Comparison of ENCODE assay signal across 19 mouse cellular contexts in the genomic region with DNA sequence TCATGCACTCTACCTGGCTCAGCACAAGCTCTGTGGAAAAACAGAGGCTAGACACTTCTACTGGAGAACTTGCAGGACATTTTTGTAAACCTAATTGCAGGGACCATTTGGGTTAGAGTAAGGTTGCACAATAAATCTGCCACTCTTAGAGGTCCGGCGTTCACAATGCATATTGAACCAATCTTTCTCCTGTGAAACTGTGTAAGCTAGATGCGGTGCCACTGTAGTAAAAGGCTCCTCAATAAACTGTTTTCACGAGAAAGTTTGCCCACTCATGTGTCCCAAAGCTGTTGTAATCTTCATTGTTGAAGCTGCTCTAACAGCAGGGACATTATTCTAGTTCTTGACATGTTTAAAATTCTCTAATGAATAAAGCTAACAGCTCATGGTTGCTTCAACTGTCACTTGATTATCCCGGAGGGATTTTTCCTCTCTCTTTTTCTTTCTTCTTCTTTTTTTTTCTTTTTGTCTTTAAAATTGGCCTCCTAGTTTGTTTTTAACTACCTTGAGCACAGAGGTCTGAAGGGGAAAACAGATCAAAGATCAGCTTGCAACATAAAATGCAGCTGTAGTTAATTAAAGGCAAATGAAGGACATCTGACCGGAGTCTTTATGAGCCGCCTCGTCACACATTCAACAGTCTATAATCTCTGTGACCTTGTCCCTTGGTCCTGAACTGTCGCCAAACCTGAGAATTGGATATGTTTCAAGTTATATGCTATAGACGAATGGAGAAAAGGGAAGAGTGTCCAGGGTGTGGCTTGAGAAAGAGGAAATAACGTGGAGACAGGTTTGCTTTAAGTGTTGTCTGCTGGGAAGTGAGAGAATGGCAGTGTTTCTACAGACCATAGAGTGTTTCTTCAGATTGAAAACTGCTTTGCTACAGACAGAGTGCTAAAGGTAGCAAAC.
DNase-seq lines count a peak whose midpoint lies in the region; ATAC-seq and TF ChIP-seq lines count a peak whose summit lies in the region.
"Had no signal": no experiment of that assay in that cellular context is flagged by ENCODE, and none has a peak within 500 bp of the region (broad histone marks: within the 10 kb centered on the region; RNA-seq: fewer than 3 reads in every experiment).

No protein-coding gene starts in this region.

- H3K9ac ChIP-seq in kidney, embryonic 15.5 days, result no peak overlapping the region
- H3K9ac ChIP-seq in kidney, embryonic 16.5 days (replicated peaks; ENCODE audit: low read length), result no peak overlapping the region
- H3K9ac ChIP-seq in limb, embryonic 12.5 days (replicated peaks), result no peak overlapping the region
- no peak overlapping the region for H3K9ac ChIP-seq in lung, postnatal 0 days (replicated peaks; ENCODE audit: low read depth)
- H3K9ac ChIP-seq: midbrain, embryonic 15.5 days had no signal

- 0 out of 2 replicates have a peak, but pooled peaks cover 2% of the 10 kb centered on the region for H3K4me1 ChIP-seq in kidney, embryonic 15.5 days
- no peaks in the 10 kb centered on the region for H3K4me1 ChIP-seq in kidney, embryonic 16.5 days (ENCODE audit: insufficient read depth, low read length)
- H3K4me1 ChIP-seq in limb, embryonic 12.5 days (replicated peaks), result peaks cover 25% of the 10 kb centered on the region
- no peaks in the 10 kb centered on the region for H3K4me1 ChIP-seq in lung, postnatal 0 days (ENCODE audit: insufficient read depth, low read depth, low read length)
- H3K4me1 ChIP-seq: megakaryocyte, embryonic 14.5 days; midbrain, embryonic 15.5 days had no signal

- H3K27ac ChIP-seq in kidney, embryonic 15.5 days, result no peak overlapping the region
- no peak overlapping the region for H3K27ac ChIP-seq in kidney, embryonic 16.5 days (ENCODE audit: low read length)
- H3K27ac ChIP-seq in limb, embryonic 12.5 days, result peak overlapping the region; percentile 31; the same call in 1 of the 2 replicates
- H3K27ac ChIP-seq in lung, postnatal 0 days (ENCODE audit: low read length), result no peak overlapping the region
- H3K27ac ChIP-seq: midbrain, embryonic 15.5 days had no signal

- no peak for TF ChIP-seq CTCF in lung, postnatal 0 days (IDR thresholded peaks at IDR 0.05)

- peaks cover 15% of the 10 kb centered on the region for H3K27me3 ChIP-seq in kidney, embryonic 15.5 days
- H3K27me3 ChIP-seq in kidney, embryonic 16.5 days (ENCODE audit: insufficient read depth, low read length), result peaks cover 8% of the 10 kb centered on the region
- H3K27me3 ChIP-seq in limb, embryonic 12.5 days, result peaks cover 14% of the 10 kb centered on the region
- no peaks in the 10 kb centered on the region for H3K27me3 ChIP-seq in lung, postnatal 0 days (replicated peaks; ENCODE audit: insufficient read depth, low read length)
- H3K27me3 ChIP-seq: megakaryocyte, embryonic 14.5 days had no signal

- 15% methylated on average over 11 of the region's 11 CpGs for WGBS in kidney, embryonic 15.5 days
- whole genome bisulfite sequencing in kidney, embryonic 16.5 days, result 21% methylated on average over 11 of the region's 11 CpGs
- WGBS in limb, embryonic 12.5 days, result 9% methylated on average over 11 of the region's 11 CpGs
- WGBS in lung, postnatal 0 days, result 50% methylated on average over 11 of the region's 11 CpGs

- no peak for ATAC-seq in kidney, embryonic 15.5 days (replicated peaks; ENCODE audit: low FRiP score)
- peak; percentile 23; the same call in 1 of the 2 replicates for ATAC-seq in kidney, embryonic 16.5 days (ENCODE audit: low FRiP score, low TSS enrichment)
- 0 out of 2 replicates have a peak, but pooled peaks have one; percentile 66 for ATAC-seq in limb, embryonic 12.5 days (ENCODE audit: insufficient number of reproducible peaks, insufficient read depth, low FRiP score, low TSS enrichment, low read depth)
- ATAC-seq in lung, postnatal 0 days, result no peak
- no peak for ATAC-seq in erythroid progenitor cell, adult 5-6 weeks (replicated peaks; ENCODE audit: low FRiP score, poor library complexity, severe bottlenecking)
- ATAC-seq: forebrain, embryonic 16.5 days; hindbrain, embryonic 16.5 days; midbrain, embryonic 15.5 days had no signal

- TF ChIP-seq EP300 in lung, postnatal 0 days (IDR thresholded peaks at IDR 0.05), result no peak

- no peaks in the 10 kb centered on the region for H3K9me3 ChIP-seq in kidney, embryonic 15.5 days (replicated peaks)
- H3K9me3 ChIP-seq in kidney, embryonic 16.5 days (ENCODE audit: low read length), result no peaks in the 10 kb centered on the region
- H3K9me3 ChIP-seq in limb, embryonic 12.5 days, result no peaks in the 10 kb centered on the region
- H3K9me3 ChIP-seq in lung, postnatal 0 days (ENCODE audit: low read length), result no peaks in the 10 kb centered on the region
- H3K9me3 ChIP-seq: midbrain, embryonic 15.5 days had no signal

- H3K4me3 ChIP-seq in kidney, embryonic 15.5 days (replicated peaks), result no peak overlapping the region
- no peak overlapping the region for H3K4me3 ChIP-seq in kidney, embryonic 16.5 days (ENCODE audit: low read length)
- no peak overlapping the region for H3K4me3 ChIP-seq in limb, embryonic 12.5 days (replicated peaks)
- no peak overlapping the region for H3K4me3 ChIP-seq in lung, postnatal 0 days (ENCODE audit: low read depth, low read length)
- H3K4me3 ChIP-seq: megakaryocyte, embryonic 14.5 days; midbrain, embryonic 15.5 days; myocyte had no signal

- DNase-seq in kidney, adult 18-20 months, result peak; percentile 32
- DNase-seq in embryo, embryonic 11 days, result peak; percentile 41
- no peak for DNase-seq in right cerebral cortex, postnatal 10 days (ENCODE audit: low spot score in 2 of 2)
- DNase-seq in lung, postnatal 0 days (ENCODE audit: low spot score), result no peak
- DNase-seq: adrenal gland, adult 2 months; B cell, adult 2 months; cerebellum, adult 2 months; cerebellum, postnatal 36 days; gastrocnemius, postnatal 36 days; left cerebral cortex, postnatal 4 days had no signal

- H3K36me3 ChIP-seq in kidney, embryonic 15.5 days, result no peaks in the 10 kb centered on the region
- no peaks in the 10 kb centered on the region for H3K36me3 ChIP-seq in kidney, embryonic 16.5 days (ENCODE audit: insufficient read depth, low read length)
- H3K36me3 ChIP-seq in limb, embryonic 12.5 days, result no peaks in the 10 kb centered on the region
- H3K36me3 ChIP-seq in lung, postnatal 0 days (ENCODE audit: insufficient read depth, low read length), result no peaks in the 10 kb centered on the region
- H3K36me3 ChIP-seq: midbrain, embryonic 15.5 days had no signal

- H3K4me2 ChIP-seq in kidney, embryonic 15.5 days, result no peak overlapping the region
- H3K4me2 ChIP-seq in kidney, embryonic 16.5 days (replicated peaks; ENCODE audit: low read depth, low read length), result no peak overlapping the region
- H3K4me2 ChIP-seq in limb, embryonic 12.5 days, result no peak overlapping the region
- no peak overlapping the region for H3K4me2 ChIP-seq in lung, postnatal 0 days (replicated peaks; ENCODE audit: low read depth, low read length)
- H3K4me2 ChIP-seq: midbrain, embryonic 15.5 days had no signal

Comparison
In these comparisons a context has a peak if more than half of its experiments do, and no peak if none do; other contexts are left out.
1. ATAC-seq: peak in kidney, embryonic 16.5 days (single experiment) and limb, embryonic 12.5 days (single experiment); none in kidney, embryonic 15.5 days (single experiment), lung, postnatal 0 days (single experiment) and erythroid progenitor cell, adult 5-6 weeks (single experiment).
2. DNase-seq: peak in kidney, adult 18-20 months (single experiment) and embryo, embryonic 11 days (single experiment); none in right cerebral cortex, postnatal 10 days (0 of 2) and lung, postnatal 0 days (single experiment).